Mouse (Mus musculus): ENCODE measurements at regions not wholly inside any gene's neighbourhood (a gene's known extent, or its start where the extent isn't known, plus 50 kb on each side); places are given as distances from the start of the nearest gene placed in this dataset.

- Histone ChIP-seq H3K27ac (ENCODE audit: insufficient read depth, low read depth, low read length, poor library complexity, severe bottlenecking) (no peak overlapping the region), H3K4me3 (ENCODE audit: insufficient read depth in 1 of 2, low read depth in 1 of 2, low read length in 2 of 2, poor library complexity in 1 of 2, severe bottlenecking in 1 of 2) (no peak overlapping the region), H3K36me3 (ENCODE audit: control insufficient read depth, insufficient read depth, low read length, poor library complexity, severe bottlenecking) (no peaks in the 10 kb centered on the region), H3K9ac (ENCODE audit: insufficient read depth, low read depth, low read length, poor library complexity, severe bottlenecking) (no peak overlapping the region), H3K4me1 (ENCODE audit: control insufficient read depth in 2 of 2, insufficient read depth in 2 of 2, low read length in 2 of 2, poor library complexity in 1 of 2) (no peaks in the 10 kb centered on the region), H3K9me3 (ENCODE audit: control insufficient read depth, insufficient read depth, low read depth, low read length) (no peaks in the 10 kb centered on the region)
- in situ Hi-C loops (cut with MboI; ENCODE audit: low sequenced_read_pairs in 2 of 2, unreplicated experiment in 2 of 2): no loop called here
- TF ChIP-seq ZNF384 (IDR thresholded peaks at IDR 0.05; ENCODE audit: low read depth, low read length): no peak
- TF ChIP-seq CHD2 (IDR thresholded peaks at IDR 0.05; ENCODE audit: low read depth, low read length): no peak
- TF ChIP-seq ZC3H11A (IDR thresholded peaks at IDR 0.05; ENCODE audit: borderline replicate concordance, low read depth, low read length): no peak
- no peak for TF ChIP-seq HCFC1 (IDR thresholded peaks at IDR 0.05; ENCODE audit: borderline replicate concordance, insufficient read depth, low read length)
- TF ChIP-seq MAFK (IDR thresholded peaks at IDR 0.05; ENCODE audit: insufficient read depth, low read depth, low read length): no peak
- peak; percentile 64 for DNase-seq (ENCODE audit: low read depth, low spot score)
Measured at GRCm38 (mm10) chr8:104050694-104051539, 50.5 kb upstream of the Cdh5 start.

GRCm38 (mm10) chr8:104051540-104051882, 49.9 kb upstream of the Cdh5 start:
- Histone ChIP-seq H3K27ac (ENCODE audit: insufficient read depth, low read depth, low read length, poor library complexity, severe bottlenecking) (no peak overlapping the region), H3K4me3 (ENCODE audit: insufficient read depth in 1 of 2, low read depth in 1 of 2, low read length in 2 of 2, poor library complexity in 1 of 2, severe bottlenecking in 1 of 2) (no peak overlapping the region), H3K9me3 (ENCODE audit: control insufficient read depth, insufficient read depth, low read depth, low read length) (no peaks in the 10 kb centered on the region), H3K36me3 (ENCODE audit: control insufficient read depth, insufficient read depth, low read length, poor library complexity, severe bottlenecking) (no peaks in the 10 kb centered on the region), H3K9ac (ENCODE audit: insufficient read depth, low read depth, low read length, poor library complexity, severe bottlenecking) (no peak overlapping the region), H3K4me1 (ENCODE audit: control insufficient read depth in 2 of 2, insufficient read depth in 2 of 2, low read length in 2 of 2, poor library complexity in 1 of 2) (no peaks in the 10 kb centered on the region)
- TF ChIP-seq CHD2 (IDR thresholded peaks at IDR 0.05; ENCODE audit: low read depth, low read length) (no peak), ZC3H11A (IDR thresholded peaks at IDR 0.05; ENCODE audit: borderline replicate concordance, low read depth, low read length) (no peak), HCFC1 (IDR thresholded peaks at IDR 0.05; ENCODE audit: borderline replicate concordance, insufficient read depth, low read length) (no peak), ZNF384 (IDR thresholded peaks at IDR 0.05; ENCODE audit: low read depth, low read length) (no peak), MAFK (IDR thresholded peaks at IDR 0.05; ENCODE audit: insufficient read depth, low read depth, low read length) (no peak)
- in situ Hi-C loops (cut with MboI; ENCODE audit: low sequenced_read_pairs in 2 of 2, unreplicated experiment in 2 of 2): no loop called here
- no peak for DNase-seq (ENCODE audit: low read depth, low spot score)
